Mouse (Mus musculus) embryo, embryonic 11.5 days (tissue): ENCODE measurements around the gene Fam131a.
"Not testable (repeated sequence)": the region's sequence is repeated elsewhere in the genome, so short reads cannot be mapped to it uniquely, and the experiment has no call there.

Experiments used
- DNase-seq: peaks from one replicate; pipeline ENCODE4 v3.0.0-alpha.2; 2012; ENCODE audit warnings: low read depth, low spot score

The Fam131a gene

DNA sequence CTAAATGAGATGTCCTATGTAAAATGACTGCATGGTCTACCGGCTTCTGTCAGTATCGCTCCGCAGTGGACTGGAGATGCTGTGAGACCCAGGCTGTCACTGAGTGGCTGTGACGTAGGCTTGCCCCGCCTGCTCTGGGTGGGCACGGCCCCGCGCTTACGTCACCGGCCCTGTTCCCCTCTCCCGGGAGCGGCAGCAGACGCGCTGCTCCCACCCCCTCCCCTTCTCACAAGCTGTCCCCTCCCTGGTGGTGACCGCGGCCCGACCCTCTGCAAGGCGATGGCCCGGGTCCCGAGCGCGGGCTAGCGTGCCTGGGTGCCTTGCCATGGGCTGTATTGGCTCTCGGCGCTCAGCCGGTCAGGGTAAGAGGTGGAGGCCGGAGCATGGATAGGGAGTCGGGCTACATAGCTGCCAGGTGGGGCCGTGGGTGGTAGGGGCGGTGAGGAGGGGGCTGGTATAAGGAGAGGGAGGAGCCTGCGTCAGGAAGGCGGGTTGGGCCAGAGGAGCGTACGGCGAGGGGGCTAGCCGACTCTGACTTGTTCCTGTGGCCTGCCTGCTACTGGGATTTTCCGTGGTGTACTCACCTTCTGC lies at the start of gene Fam131a:
Gene Fam131a (plus strand): TSS at position 131 of the 591 bp plus-strand sequence.
- peak; percentile 85 for DNase-seq

DNA sequence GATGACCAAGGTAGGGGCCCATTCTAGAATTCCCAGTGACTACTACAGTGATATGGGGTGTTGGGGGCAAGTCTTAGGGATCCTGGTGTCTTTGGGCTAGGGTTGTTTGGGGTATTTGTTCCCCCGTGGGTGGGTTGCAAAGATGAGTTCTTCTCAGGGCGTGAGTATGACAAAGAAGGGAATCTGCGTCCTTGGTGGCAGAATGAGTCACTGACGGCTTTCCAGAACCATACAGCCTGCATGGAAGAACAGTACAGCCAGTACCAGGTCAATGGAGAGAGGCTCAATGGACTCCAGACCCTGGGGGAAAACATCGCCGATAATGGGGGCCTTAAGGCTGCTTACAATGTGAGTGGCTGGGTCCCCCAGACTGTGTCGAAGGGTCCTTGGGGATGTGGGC lies 49.1 kb upstream of the Fam131a start:
- no peak for DNase-seq

DNA sequence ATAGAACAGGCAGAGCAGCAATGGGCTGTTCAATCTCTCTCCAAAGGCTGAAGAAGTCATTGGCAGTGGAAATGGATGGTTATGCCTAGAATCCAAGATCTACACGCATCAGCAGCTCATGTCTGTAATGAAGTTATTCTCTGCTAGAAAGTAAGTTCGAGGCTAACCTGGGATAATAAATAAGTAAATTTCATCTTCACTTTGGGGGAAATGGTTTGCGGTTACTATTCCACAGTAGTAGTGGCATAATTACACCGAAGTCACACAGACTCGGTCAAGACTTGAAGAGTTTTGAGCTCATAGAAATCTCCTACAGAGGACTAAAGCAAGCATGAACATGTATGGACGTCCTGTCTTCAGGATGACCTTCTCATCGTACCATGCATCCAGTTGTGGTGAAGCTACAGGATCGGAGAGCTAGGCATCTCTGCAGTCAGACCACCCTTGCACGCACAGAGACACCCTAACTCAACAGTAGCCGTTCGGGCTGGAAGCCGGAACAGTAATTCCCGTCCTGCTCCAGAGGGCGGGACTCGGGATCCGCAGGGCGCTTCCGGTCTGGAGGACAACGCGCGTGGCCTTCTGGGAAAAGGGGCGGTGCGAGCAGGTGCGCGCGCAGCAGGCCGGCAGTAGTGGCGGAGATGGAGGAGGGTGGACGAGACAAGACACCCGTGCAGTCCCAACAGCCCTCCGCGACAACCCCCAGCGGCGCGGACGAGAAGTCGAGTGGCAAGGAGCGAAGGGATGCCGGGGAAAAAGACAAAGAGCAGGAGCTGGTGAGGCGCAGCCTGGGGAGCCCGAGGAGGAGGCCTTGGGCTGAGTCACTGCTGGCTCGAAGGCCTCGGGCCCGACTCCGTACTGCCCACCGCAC lies 41.7 kb upstream of the Fam131a start, which contains the start of gene Psmd2:
Gene Psmd2 (plus strand): TSS at position 577 of the 871 bp plus-strand sequence.
- peak; percentile 93 for DNase-seq

DNA sequence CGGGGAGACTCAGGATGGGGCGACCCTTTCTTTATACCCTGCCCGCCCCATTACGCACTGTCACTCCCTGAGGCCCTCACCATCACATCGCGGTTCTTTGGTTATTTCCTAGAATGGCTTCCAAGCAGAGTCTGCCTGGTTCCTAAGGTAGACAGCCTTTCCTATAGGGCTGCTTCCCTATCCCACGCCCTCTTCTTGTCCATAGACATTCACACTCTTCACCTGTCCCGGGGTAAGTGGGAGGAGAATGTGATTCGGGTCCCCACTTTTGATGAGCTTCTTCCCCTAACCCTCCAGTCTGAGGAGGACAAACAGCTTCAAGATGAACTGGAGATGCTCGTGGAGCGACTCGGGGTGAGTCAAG lies 41.1 kb upstream of the Fam131a start:
- DNase-seq: no peak

DNA sequence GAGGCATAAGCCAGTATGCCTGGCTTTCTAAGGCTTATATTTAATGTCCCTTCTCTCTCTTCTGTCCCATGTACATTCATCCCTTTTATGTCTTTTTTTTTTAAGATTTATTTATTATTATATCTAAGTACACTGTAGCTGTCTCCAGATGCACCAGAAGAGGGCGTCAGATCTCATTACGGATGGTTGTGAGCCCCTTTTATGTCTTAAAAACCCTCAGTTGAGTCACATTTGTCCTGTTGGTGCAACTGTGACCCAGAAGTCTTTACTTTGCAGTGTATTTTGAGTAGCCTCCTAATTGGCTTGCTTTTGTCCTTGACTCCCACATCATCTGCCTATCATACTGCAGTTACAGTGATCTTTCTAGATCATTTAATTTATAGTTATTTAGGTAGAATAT lies 39.7 kb upstream of the Fam131a start:
- no peak for DNase-seq

DNA sequence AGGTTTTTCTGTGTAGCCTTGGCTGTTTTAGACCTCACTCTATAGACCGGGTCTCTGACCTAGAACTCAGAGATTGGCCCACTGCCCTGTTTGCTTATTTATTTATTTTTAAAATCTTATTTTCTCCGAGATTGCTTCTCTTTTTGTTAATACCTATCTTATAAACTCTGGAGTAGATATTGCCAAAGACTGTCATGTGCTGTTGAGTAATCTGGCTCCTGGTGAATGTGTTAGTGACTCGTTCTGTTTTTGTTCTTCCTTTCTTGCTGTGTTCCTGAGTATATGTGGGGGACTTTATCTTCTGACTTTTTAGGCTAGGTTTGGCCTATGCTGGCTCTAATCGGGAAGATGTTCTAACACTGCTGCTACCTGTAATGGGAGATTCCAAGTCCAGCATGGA lies 35.4 kb upstream of the Fam131a start:
- DNase-seq: no peak

DNA sequence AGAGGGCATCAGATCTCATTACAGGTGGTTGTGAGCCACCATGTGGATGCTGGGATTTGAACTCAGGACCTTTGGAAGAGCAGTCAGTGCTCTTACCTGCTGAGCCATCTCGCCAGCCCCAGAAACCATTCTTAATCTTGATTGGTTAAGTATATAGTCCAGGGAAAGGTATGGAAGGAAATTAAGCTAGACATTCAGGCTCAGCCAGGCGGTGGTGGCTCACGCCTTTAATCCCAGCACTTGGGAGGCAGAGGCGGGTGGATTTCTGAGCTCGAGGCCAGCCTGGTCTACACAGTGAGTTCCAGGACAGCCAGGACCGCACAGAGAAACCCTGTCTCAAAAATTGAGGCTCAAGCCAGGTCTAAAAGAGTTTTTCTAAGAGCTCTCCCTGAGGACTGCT lies 25.0 kb upstream of the Fam131a start, which contains the start of gene Eif4g1:
Gene Eif4g1 (plus strand): TSS at position 301 of the 400 bp plus-strand sequence.
- not testable (repeated sequence) for DNase-seq

DNA sequence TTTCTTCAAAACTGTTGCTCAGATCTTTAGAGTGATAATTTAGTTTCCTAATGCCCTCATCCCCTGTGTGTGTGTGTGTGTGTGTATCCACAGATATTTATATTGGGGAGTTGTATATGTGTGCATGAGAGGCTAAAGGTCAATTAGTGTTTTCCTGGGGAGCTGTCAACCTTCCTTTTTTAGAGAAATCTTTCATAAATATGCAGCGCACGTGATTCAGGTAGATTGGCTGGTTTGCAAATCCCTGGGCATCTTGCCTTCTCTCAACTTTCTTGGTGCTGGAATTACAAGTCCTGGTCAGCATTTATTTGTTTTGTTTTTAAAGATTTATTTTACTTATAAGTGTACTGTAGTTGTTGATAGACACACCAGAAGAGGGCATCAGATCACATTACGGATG lies 22.8 kb upstream of the Fam131a start:
- DNase-seq: no peak

DNA sequence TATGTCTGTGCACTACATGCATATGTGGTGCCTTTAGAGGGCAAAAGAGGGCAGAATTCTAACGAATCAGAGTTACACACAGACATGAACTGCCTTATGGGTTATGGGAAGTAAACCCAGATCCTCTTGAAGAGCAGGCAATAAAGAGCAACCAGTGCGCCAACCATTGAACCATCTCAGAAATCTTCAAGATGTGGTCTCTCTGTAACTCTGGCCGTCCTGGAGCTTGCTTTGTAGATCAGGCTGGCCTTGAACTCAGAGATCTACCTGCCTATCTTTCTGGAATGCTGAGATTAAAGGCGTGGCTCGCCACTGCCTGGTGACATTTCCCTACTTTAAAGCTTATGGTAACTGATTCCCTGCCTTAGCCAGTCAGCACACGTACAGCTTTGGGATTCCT lies 21.2 kb upstream of the Fam131a start:
- DNase-seq: no peak

DNA sequence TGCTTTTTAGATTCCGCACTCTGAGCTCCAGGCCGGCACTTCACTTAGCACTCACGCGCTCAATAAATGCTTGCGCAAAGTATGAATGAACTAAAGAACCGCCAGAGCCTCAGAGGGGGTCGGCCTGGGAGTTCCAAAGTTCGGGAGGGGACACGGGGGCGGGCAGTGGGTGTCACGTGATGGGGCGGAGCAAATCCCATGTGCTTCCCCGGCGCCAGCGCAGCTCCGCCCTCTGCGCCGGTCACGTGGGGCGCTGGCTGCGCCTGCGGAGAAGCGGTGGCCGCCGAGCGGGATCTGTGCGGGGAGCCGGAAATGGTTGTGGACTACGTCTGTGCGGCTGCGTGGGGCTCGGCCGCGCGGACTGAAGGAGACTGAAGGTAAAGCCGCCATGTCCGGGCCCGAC lies 20.5 kb upstream of the Fam131a start:
- peak; percentile 94 for DNase-seq

DNA sequence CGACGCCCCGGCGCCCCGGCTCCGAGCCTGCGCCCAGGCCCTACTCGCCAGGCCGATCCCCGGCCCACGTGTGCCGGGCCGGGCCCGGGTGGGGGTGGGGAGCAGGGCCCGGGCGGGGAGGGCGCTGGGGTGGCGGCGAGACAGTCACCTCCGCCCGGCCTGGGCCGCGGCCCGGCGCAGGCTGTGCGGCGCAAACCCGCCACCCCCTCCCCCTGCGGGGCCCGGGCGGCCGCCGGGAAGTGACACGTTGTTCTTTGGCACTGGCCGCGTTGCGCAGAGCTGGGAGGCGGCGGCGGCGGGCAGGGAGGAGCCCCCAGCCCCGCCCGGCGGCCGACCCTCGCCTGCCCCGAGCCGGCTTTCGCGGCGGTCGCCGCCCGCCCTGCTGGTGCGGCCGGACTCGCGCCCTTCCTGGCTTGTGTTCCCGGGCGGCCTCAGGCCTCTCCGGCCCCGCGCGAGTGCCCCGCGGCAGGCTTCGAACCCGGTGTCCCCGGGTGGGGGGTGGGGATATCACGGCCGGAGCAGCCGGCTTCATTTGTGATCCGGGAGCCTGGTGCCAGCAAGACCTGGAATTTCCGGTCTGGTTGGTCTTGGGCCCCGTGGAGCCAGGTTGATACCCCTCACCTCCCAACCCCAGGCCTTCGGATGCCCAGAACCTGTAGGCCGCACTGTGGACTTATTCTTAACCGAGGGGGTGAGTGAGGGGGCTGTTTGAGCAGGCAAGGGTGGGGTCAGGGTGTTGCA lies 19.9 kb upstream of the Fam131a start:
- DNase-seq: no peak

DNA sequence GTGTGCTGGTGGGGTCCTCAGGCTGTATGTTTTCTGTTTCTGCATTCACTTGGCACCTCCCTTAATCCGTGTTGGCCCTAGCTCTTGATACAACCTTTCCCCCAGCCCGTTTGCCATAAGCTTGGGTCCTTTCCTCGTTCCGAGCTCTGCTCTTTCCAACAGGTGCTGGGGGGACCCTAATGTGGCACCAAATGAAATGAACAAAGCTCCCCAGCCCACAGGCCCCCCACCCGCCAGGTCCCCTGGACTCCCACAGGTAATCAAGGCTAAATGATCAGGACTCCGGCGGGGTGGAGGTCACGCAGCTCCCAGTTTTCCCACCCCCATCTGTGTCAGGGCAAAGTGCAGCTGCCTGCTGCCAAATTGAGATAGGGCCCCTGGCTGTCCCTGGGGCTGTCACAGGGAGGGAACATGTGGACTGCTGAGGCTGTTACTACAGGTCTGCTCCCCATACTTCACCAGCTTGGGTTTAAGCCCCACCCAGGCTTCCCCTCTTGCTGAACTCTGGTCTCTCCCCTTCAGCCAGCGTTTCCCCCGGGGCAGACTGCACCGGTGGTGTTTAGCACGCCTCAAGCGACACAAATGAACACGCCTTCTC lies 19.2 kb upstream of the Fam131a start:
- DNase-seq: no peak

DNA sequence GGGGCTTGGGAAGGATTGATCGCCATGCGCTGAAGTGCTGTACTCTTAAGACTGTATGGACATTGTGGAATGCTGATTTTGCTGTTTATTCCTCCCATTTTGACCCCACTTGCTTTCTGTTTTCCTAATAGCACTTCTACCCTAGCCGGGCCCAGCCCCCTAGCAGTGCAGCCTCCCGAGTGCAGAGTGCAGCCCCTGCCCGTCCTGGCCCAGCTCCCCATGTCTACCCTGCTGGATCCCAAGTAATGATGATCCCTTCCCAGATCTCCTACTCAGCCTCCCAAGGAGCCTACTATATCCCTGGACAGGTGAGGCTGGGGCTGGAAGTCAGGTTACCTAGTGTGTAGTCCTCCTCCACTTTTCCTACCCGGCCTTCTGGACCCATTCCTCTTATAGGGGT lies 17.8 kb upstream of the Fam131a start:
- DNase-seq: no peak

DNA sequence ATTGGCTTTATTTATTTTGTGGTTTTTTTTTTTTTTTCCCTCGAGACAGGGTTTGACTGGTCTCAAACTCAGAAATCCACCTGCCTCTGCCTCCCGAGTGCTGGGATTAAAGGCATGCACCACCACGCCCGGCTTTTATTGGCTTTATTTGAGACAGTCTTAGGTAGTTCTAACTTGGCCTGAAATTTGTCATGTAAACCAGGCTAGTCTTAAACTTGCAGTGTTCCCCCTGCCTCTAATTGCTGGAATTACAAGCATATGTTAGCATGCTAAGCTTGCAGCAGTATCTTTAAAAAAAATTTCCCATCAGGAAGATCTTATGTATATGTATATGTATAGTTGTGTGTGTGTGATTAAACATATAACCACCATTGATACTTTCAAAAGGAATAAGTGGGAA lies 16.3 kb upstream of the Fam131a start:
- no peak for DNase-seq

DNA sequence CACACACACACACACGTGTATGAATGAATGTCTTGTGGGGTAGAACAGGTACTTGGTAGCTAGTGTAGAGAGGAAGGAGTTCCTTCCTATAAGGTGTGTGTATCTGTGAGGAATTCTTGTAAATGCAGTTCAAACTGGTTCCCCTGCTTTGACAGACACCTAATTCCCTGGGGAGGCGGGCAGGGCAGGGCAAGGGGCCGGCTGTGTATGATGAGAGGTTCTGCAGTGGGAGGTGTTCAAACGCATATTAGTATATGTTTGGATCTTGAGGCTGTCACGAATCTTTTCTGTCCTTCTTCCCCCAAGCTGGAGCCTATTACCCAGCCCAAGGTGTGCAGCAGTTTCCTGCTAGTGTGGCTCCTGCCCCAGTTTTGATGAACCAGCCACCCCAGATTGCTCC lies 15.7 kb upstream of the Fam131a start:
- DNase-seq: no peak

DNA sequence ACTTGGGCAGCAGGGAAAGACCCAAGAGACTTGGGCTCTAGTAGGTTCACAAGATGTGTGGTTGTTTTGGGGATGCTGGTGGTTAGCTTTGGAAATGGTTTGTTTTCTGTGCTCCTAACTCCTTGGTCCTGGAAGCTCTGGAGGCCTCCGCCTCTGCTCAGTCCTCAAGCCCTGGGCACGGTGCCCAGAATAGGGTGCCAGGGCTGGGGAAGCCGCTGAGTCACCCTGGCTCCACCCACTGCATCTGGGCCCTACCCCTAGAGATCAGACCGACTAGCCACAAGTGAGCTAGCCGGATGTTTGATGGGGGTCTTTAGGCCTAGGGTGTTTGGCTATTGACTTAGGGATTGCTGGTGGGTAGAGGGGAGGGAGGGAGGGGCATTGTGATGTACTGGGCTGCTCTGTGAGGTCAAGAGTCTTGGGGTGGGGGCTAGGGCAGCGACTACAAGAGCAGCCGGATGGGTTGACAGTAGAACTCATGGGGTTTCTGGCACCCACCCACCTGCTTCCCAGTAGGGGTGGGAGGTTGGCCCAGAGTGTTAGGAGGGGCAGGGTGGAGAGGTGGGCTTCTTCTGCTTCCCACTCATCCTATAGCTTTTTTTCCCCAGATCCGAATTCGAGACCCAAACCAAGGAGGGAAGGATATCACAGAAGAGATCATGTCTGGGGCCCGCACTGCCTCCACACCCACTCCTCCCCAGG lies 14.9 kb upstream of the Fam131a start:
- no peak for DNase-seq

DNA sequence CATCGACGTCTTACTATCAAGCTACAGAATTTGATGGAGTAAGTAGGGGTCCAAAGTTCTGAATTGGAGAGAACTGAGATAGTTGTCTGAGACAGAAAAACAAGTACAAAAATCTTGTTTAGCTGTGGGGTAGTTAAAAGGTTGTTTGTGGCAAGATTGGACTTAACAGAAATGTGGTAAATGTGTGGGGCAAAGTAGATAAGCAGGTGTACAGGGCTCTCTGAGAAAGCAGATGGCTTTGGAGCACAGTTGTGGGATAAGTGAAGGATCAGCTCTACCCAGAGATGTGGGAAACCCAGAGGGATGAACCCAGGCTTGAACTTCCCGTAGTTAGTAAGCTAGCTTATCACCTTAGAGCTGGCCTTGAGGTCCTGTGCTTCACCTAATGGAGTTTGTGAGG lies 2.3 kb upstream of the Fam131a start:
- no peak for DNase-seq

DNA sequence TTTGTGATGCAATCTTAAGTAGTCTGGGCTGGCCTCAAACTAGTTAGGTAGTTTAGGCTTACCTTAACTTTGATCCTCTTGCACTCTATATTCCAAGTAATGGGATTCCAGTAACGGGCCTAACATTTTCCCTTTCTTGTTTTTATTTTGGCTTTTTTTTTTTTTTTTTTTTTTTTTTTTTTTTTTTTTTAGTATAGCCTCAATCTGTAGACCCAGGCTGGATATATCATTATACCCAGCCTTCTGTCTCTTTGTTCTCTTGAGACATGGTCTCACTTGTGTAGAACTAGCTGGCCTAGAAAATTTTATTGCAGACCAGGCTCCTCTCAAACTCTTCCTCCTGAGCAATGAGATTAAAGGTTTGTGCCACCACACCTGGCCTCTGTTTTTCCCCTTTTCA lies 1.4 kb upstream of the Fam131a start:
- no peak for DNase-seq

DNA sequence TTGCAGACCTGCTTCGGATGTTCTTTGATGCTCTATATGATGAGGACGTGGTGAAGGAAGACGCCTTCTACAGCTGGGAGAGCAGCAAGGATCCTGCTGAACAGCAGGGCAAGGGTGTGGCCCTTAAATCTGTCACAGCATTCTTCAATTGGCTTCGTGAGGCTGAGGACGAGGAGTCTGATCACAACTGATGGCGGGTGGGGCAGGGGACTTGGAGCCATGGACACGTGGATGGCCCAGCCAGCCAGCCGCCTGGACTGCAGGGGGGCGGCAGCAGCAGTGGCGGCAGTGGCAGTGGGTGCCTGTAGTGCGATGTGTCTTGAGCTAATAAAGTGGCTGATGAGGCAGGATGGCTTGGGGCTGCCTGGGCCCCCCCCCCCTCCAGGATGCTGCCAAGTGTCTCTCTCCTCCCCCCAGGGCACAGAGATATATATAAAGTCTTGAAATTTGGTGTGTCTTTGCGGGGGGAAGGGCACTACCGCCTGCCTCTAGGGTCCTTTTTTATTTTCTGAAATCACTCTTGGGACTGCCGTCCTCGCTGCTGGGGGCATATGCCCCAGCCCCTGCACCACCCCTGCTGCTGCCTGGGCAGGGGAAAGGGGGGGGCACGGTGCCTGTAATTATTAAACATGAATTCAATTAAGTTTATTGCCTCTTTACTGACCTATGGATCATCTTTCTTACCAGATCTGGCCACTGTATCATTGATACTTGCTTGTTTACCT lies 638 bp upstream of the Fam131a start:
- no peak for DNase-seq

DNA sequence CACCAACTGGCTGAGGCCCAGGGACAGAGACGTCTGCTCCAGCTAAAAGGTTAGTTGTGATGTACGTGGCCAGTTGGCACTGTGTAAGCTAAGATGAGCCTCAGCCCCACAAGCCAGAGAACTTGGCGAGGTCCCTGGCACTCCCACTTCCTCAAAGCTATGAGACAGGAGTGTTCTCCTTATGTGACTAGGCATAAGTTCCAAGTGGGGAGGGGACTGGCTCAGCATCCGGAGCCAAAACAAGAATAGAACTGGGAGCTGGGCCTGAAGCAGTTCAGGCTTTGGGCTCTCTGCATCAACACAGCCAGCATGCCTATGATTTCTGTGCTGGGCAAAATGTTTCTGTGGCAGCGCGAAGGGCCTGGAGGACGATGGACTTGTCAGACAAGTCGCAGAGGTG lies 1.7 kb downstream of the Fam131a start:
- no peak for DNase-seq
